Mouse (Mus musculus) olfactory bulb, adult 2 months (tissue): Measurements from ENCODE around the gene Moap1.

Experiments
- CTCF ChIP-seq: fragments of 200-500 bp; IDR thresholded peaks from 2 replicates; pipeline ENCODE4 v1.5.1; 2012; ENCODE audit warnings: low read depth, mild to moderate bottlenecking, low read length, moderate library complexity; ENCODE audit not compliant: insufficient read depth
- POLR2A ChIP-seq: fragments of 200-500 bp; IDR thresholded peaks from 2 replicates; pipeline ENCODE4 v1.6.1; 2012; ENCODE audit warnings: mild to moderate bottlenecking, low read depth, low read length, moderate library complexity; ENCODE audit not compliant: insufficient read depth

DNA sequence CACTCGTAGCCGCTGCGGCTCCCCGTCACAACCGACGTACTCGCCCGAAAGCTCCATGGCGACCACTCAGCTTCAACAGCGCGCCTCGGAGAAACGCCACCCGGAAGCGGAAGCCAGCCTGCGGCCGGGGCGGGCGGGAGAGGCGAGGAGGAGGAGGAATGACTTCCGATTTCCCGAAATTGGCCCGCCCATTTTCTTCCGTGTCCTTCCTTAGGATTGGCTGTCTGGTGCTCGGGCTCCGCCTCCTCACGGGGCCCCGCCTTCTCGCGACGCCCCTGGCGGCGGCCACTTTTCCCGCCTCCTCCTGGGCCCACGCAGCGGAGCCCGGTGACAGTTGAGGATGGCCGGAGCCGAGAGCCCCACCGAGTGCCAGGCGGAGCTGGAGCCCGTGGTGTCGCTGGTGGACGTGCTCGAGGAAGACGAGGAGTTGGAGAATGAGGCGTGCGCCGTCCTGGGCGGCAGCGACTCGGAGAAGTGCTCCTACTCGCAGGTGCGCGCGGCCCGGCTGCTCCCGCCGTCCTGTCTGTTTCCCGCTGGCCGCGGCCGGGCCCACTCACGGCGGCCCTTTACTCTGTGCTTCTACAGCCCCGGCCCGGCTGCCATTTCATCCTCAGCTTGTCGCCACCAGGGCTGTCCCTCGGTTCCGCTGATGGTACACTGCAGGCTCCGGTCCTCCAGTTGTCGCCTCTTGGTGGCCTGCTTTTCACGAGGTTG, 14.4 kb upstream of the Moap1 start, which contains the start of the genes Gm28051, Gon7 and Ubr7:
- TF ChIP-seq CTCF (peak; percentile 73; the same call in 1 of the 2 replicates), POLR2A (peak; percentile 58)
